In the genomic region with DNA sequence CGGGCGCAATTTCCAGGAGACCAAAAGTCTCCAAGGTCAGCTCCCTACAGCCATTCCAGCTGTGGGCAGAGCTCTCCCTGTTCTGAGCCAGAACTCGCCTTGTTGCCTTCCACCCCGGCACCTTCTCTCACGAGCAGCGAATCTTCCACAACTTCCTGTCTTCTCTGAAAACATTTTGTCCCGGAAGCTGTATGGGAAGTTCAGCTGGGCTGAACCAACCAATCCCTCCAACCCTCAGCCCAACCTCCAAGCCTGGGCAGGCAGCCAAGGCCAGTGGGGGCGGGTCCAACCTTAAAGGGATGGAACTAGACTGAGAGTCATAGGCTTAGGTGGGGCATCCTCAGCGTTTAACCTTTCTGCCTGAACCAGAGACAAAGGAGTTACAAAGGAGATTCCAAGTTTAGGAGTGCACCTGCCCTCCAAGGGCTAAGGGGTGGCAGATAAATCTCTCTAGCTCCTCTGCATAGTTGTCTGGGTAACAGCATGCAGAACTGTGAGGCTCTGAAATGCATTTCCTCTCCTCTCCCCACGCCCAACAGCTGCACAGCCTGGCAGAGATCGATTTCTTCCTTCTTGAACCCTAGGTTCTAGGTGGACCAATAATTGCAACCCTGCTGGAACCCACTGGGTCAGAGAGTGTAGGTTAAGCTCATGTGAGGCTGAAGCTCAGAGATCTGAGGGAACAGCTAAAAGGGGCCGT, we compare ENCODE assay signal across 8 mouse cellular contexts. TPM values are rescaled to one million over a fixed set of nuclear protein-coding genes. Genes with fewer than 3 reads are reported as not detected.
DNase-seq lines count a peak whose midpoint lies in the region; ATAC-seq and TF ChIP-seq lines count a peak whose summit lies in the region.

A gene (minus strand): TSS at position 188 of the 700 bp plus-strand sequence.

- peak within 1 kb of the TSS; percentile 59 for H3K4me3 ChIP-seq in cortical plate, adult 2 months (ENCODE audit: insufficient read depth, low read length)

- TF ChIP-seq POLR2A in cortical plate, adult 2 months (IDR thresholded peaks at IDR 0.05; ENCODE audit: extremely low read depth, insufficient read depth, low read length) = peak; percentile 67

- peak within 1 kb of the TSS; percentile 82 for H3K27ac ChIP-seq in cortical plate, adult 2 months (ENCODE audit: insufficient read depth, low read length)

- peak; percentile 90 for ATAC-seq in megakaryocyte progenitor cell, adult 5-6 weeks (replicated peaks; ENCODE audit: poor library complexity)

- H3K4me1 ChIP-seq in cortical plate, adult 2 months (ENCODE audit: control insufficient read depth, insufficient read depth, low read length) = no peaks in the 10 kb centered on the region; the same call in 1 of the 2 replicates

- peak; percentile 99 for DNase-seq in ZHBTc4 (ENCODE audit: low read depth, low spot score)
- DNase-seq in gastrocnemius, adult 8-10 months (ENCODE audit: low spot score in 2 of 2) = peak; percentile 94 to 95
- peak; percentile 96 for DNase-seq in induced T-regulatory cell, adult 2 months (ENCODE audit: low read depth)
- DNase-seq in left cerebral cortex, adult 9 months (ENCODE audit: low spot score in 2 of 2) = peak; percentile 70 to 92
- DNase-seq in right cerebral cortex, postnatal 14 days = peak; percentile 92
- peak; percentile 99 to 100 for DNase-seq in urinary bladder, postnatal 36 days (ENCODE audit: low spot score in 2 of 2)

- no peak for TF ChIP-seq CTCF in cortical plate, adult 2 months (IDR thresholded peaks at IDR 0.05; ENCODE audit: extremely low read depth, insufficient read depth, low read length)

RNA-seq across cellular contexts. Expression of the gene that starts here (rescaled TPM):
- 32.8 and 37.6 TPM in 2 replicates for polyA plus RNA-seq in cortical plate, adult 2 months (2012; rRNA removed)
- total RNA-seq in gastrocnemius, adult 8-10 months (2022) = 1 to 10 TPM; 6.3 to 9.3 (median 7.2) TPM
- total RNA-seq in megakaryocyte progenitor cell, adult 5-6 weeks (2015) = 8.9 and 11.2 TPM in 2 replicates
- 2.3 and 5.0 TPM in 2 replicates for total RNA-seq in megakaryocyte progenitor cell, adult 5-6 weeks (2017)

Comparison
In these comparisons a context has a peak if more than half of its experiments do, and no peak if none do; other contexts are left out.
1. Peak in every context shown above with its lines: DNase-seq, ATAC-seq, H3K4me3 ChIP-seq and H3K27ac ChIP-seq.